Mouse (Mus musculus) intestine, embryonic 15.5 days (tissue): Measurements from ENCODE around the gene Sox6. TPM values are rescaled to one million over a fixed set of nuclear protein-coding genes. Genes with fewer than 3 reads are reported as not detected.
A peak's percentile ranks its signal among the peaks of the same experiment; 100 is the strongest.

ENCODE experiments used
- ATAC-seq: fragments of 200-750 bp; cut with Nextera tagmentation; 2 replicates; pipeline ENCODE4 v1.8.0; 2017; ENCODE audit warnings: moderate TSS enrichment, moderate library complexity
- H3K27ac ChIP-seq: fragments of 300-500 bp; sonication (generic); 2 replicates; pipeline ENCODE4 v1.5.1; 2015; ENCODE audit warnings: mild to moderate bottlenecking, inconsistent platforms
- H3K27me3 ChIP-seq: fragments of 300-500 bp; sonication (generic); replicated peaks from 2 replicates; pipeline ENCODE4 v1.6.1; 2015; ENCODE audit warnings: inconsistent platforms
- H3K36me3 ChIP-seq: fragments of 300-500 bp; sonication (generic); 2 replicates; pipeline ENCODE4 v1.6.1; 2015; ENCODE audit warnings: inconsistent platforms
- H3K4me1 ChIP-seq: fragments of 300-500 bp; sonication (generic); replicated peaks from 2 replicates; pipeline ENCODE4 v1.6.1; 2015; ENCODE audit warnings: inconsistent platforms
- H3K4me2 ChIP-seq: fragments of 300-500 bp; sonication (generic); replicated peaks from 2 replicates; pipeline ENCODE4 v1.6.1; 2015; ENCODE audit warnings: mild to moderate bottlenecking, inconsistent platforms
- H3K4me3 ChIP-seq: fragments of 300-500 bp; sonication (generic); replicated peaks from 2 replicates; pipeline ENCODE4 v1.5.1; 2015; ENCODE audit warnings: inconsistent platforms
- H3K9ac ChIP-seq: fragments of 300-500 bp; sonication (generic); 2 replicates; pipeline ENCODE4 v1.6.1; 2015; ENCODE audit warnings: inconsistent platforms
- H3K9me3 ChIP-seq: fragments of 300-500 bp; sonication (generic); 2 replicates; pipeline ENCODE4 v1.6.1; 2016; ENCODE audit warnings: inconsistent platforms
- WGBS: fragments of 180-500 bp; shearing (Covaris S2); methylation state at CpG from one replicate; pipeline ENCODE4 v1.1.7; 2015; 5-methylcytosine and 5-hydroxymethylcytosine counted together
- polyA plus RNA-seq: library from polyadenylated mRNA; unstranded; fragments of >200 nt; fragmentation: Nextera tagmentation; extraction: Ambion mirVana; gene quantifications from 2 replicates; pipeline ENCODE4 v1.2.1, GENCODE M21; 2015

The Sox6 gene
- polyA plus RNA-seq, 1 experiment from 2014 or later: 36.1 TPM

DNA sequence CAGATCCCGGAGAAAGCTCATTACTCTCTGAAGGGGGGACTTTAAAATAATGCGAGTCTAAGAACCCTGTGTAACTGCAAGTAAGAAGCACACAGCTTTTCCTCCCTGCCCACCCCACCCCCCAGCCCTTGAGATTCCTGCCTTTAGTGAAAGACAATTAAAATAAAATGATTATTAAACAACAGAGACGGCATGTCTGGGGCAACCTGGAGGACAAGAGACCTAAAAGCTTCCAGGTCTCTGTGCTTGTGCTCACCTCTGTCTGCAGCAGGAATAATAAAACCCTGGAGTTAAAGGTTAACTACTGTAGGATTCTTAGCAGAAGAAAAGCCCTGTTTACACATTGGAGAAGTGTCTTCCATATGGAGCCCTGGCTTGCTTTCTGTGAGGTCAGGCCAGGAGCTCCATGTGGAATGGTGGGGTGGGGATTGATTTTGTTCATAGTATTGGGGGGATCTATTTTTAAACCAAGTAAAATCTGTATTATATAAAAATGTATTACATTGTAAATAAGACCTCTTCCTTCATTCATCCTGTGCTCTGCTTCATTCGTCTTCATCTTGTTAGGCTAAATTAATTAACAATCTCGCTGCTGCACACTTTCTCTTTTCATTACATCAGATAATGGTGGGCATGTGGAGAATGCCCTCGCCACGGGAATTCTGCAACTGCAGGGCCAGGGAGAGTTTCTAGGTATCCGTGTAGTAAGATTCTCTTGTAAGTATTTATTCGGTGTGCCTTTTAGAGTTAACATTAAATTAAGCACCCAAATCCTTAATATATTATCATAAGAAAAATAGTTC lies 171.7 kb downstream of the Sox6 start:
- no peaks in the 10 kb centered on the region for H3K9me3 ChIP-seq
- peaks cover 8% of the 10 kb centered on the region for H3K4me1 ChIP-seq
- ATAC-seq: peak; percentile 76
- H3K4me2 ChIP-seq: peak overlapping the region; percentile 41
- H3K27ac ChIP-seq: peak overlapping the region; percentile 74
- no peak overlapping the region for H3K4me3 ChIP-seq
- no peak overlapping the region for H3K9ac ChIP-seq
- H3K27me3 ChIP-seq: no peaks in the 10 kb centered on the region
- 28% methylated on average over 9 of the region's 9 CpGs for WGBS
- H3K36me3 ChIP-seq: no peaks in the 10 kb centered on the region

DNA sequence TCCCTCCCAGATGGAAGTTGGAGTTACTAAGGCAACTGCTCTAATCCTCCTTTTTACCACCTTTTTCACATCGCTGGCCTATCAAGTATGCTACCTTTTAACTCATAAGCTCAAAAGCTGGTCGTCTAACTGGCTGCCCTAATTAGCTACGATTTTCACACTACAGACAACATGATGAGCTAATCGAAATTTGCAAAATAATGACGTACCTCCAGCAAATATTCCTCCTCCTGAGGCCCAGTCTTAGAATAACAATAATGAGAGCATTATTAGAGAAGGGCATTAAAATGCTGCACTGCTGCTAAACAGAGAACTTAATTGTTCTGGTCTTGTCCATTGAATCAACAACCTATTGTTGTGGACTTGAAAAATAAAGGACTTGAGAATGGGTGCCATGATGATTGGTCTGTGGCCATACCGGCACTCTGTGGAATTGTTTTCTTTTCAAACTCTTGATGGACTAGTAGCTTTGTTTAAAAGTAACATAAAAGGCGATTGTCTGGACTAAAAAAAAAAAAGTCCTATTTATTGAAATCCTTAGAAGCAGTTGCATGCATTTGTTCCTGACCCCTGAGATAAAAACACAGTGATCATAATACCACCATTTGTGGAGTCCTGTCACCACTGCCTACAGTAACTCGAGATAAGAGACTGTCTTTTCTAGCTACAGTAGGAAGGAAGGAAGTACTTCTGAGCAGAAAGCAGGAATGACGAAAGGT lies 172.5 kb downstream of the Sox6 start:
- Histone ChIP-seq H3K9me3 (no peaks in the 10 kb centered on the region), H3K9ac (no peak overlapping the region), H3K27ac (peak overlapping the region; percentile 74), H3K36me3 (no peaks in the 10 kb centered on the region), H3K4me3 (no peak overlapping the region), H3K27me3 (no peaks in the 10 kb centered on the region), H3K4me1 (peaks cover 8% of the 10 kb centered on the region), H3K4me2 (peak overlapping the region; percentile 41)
- WGBS: 39% methylated on average over 9 of the region's 9 CpGs
- peak; percentile 63 for ATAC-seq

DNA sequence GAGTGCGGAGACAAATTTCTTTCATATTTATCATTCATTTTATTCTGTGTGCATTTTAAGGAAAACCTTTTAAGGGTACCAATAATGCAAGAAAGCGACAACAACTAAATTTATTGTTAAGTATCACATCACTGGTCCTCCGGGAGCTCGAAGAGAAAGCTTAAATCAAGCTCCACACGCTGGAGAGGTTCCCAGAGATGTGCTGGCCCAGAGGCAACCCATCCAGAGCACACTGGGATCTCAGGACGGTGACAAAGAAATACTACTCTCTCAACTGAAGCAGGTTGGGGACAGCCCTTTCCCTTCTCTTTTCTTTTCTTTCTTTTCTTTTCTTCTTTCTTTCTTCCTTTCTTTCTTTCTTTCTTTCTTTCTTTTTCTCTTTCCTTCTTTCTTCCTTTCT lies 173.4 kb downstream of the Sox6 start:
- no peak overlapping the region for H3K27ac ChIP-seq
- H3K4me3 ChIP-seq: no peak overlapping the region
- H3K9ac ChIP-seq: no peak overlapping the region
- ATAC-seq: no peak
- peaks cover 10% of the 10 kb centered on the region for H3K4me1 ChIP-seq
- H3K36me3 ChIP-seq: no peaks in the 10 kb centered on the region
- WGBS: 66% methylated on average over 6 of the region's 6 CpGs
- no peak overlapping the region for H3K4me2 ChIP-seq
- H3K27me3 ChIP-seq: no peaks in the 10 kb centered on the region
- no peaks in the 10 kb centered on the region for H3K9me3 ChIP-seq

DNA sequence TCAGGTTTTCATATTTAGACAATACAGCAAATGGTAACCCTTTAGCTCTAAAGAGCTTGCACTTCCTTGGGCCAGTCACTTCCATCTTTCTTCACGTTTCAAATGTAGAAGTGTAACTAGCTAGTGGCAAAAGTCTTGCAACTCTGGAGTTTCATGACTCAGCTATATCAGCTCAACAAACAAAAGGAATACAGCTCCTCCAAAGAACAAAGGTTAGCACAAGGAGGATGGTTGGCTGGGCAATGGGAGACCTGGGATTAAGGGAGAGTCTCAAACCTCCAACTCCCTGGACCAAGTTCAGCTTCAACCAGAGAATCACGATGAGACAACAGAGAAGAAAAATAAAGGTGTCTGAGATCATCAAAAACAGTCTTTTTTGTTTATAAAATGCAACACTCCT lies 174.2 kb downstream of the Sox6 start:
- WGBS: 35% methylated on average over 2 of the region's 2 CpGs
- H3K27ac ChIP-seq: no peak overlapping the region
- peak; percentile 53 for ATAC-seq

DNA sequence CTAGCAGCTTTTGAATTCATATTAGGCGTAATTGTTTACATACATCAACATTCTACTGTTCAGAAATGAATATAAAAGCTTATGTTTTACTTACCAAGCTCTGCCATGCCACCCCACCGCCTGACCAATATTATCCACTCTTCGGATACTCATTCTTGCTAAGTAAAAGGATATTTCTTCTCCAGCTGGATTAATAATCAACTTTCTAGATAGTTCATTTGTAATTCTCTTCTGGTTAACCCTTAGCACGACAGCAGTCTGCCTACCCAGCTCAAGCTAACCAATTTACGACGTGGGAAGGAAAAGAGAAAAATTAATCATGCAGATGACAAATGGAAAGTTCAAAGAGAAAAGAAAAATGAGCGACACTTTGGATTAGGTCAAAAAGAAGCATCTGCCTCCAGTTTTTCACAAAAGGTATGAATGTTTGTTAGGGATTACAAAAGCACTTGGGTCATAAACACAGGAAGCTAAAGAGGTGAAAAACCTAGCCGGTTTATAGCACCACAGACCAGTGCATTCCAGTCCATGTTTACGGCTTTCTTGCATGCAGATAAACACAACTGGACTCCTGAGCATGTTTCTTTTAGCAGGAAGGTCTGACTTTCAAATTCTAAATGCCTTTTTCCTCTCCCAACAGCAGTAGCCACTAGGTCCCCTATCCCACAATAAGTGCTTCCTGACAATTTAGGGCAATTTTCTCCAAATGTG lies 178.8 kb downstream of the Sox6 start:
- no peak overlapping the region for H3K27ac ChIP-seq
- ATAC-seq: peak; percentile 86

More for the DNA sequence above, 174.2 kb downstream of the Sox6 start:
- Histone ChIP-seq H3K36me3 (no peaks in the 10 kb centered on the region), H3K4me2 (no peak overlapping the region), H3K4me3 (no peak overlapping the region), H3K9ac (no peak overlapping the region), H3K9me3 (no peaks in the 10 kb centered on the region), H3K27me3 (no peaks in the 10 kb centered on the region), H3K4me1 (peaks cover 12% of the 10 kb centered on the region)

DNA sequence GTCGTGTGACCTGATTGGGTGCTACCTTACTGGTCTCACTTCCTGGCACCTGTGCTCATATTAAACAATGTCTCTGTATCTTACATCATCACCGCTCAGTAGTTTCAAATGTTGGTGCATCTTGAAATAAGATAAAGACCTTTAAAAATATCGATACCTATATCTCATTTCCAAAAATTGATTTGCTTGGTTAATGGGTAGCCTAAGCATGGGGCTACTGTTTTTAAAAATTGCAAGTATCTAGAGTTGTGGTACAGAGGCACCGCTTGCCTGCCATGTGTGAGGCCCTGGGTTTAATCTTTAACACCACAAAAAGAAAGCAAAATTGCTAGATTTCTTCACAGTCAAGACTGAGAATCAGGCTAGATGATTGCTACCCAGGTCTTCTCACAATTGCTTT lies 187.5 kb downstream of the Sox6 start:
- Histone ChIP-seq H3K4me1 (no peaks in the 10 kb centered on the region), H3K36me3 (no peaks in the 10 kb centered on the region), H3K9me3 (no peaks in the 10 kb centered on the region), H3K4me3 (no peak overlapping the region), H3K27ac (no peak overlapping the region), H3K27me3 (no peaks in the 10 kb centered on the region), H3K9ac (no peak overlapping the region), H3K4me2 (no peak overlapping the region)
- no peak for ATAC-seq
- WGBS: 87% methylated on average over 4 of the region's 4 CpGs

More for the DNA sequence above, 178.8 kb downstream of the Sox6 start:
- H3K9me3 ChIP-seq: no peaks in the 10 kb centered on the region
- H3K4me1 ChIP-seq: peaks cover 4% of the 10 kb centered on the region; the same call in 1 of the 2 replicates
- no peaks in the 10 kb centered on the region for H3K27me3 ChIP-seq
- H3K4me3 ChIP-seq: peak overlapping the region; percentile 21
- 0 out of 2 replicates have a peak overlapping the region, but pooled peaks have one; percentile 26 for H3K4me2 ChIP-seq
- WGBS: 26% methylated on average over 9 of the region's 9 CpGs
- no peak overlapping the region for H3K9ac ChIP-seq
- no peaks in the 10 kb centered on the region for H3K36me3 ChIP-seq

DNA sequence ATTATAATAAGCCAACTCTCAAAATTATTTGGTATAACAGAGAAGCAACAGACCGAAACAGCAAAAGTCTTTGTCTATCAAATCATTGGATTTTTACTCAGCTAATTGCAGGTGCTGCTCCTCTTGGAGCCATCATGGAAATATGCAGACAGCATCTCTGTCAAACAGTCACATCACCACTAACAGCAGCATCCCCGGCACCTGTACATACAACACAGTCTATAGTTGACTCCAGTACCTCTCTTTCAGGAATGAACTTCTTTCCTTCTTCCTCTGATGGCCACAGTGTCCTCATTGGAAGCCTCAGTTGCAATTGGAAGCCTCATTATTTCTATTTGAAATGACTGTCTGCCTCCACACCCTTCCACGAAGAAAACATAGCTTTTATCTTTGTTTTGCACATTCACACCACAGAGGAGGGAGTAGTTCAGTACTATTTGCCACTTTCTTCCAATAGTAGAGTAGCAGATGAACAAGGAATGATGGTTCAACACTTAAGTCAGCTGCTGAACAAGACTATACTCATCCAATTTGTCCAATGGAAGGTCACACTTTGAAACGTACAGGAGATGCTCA lies 192.7 kb downstream of the Sox6 start:
- Histone ChIP-seq H3K4me3 (no peak overlapping the region), H3K27ac (no peak overlapping the region), H3K27me3 (no peaks in the 10 kb centered on the region), H3K4me1 (no peaks in the 10 kb centered on the region), H3K4me2 (no peak overlapping the region), H3K9me3 (no peaks in the 10 kb centered on the region), H3K36me3 (no peaks in the 10 kb centered on the region), H3K9ac (no peak overlapping the region)
- no peak for ATAC-seq
- 84% methylated on average over 4 of the region's 4 CpGs for WGBS

DNA sequence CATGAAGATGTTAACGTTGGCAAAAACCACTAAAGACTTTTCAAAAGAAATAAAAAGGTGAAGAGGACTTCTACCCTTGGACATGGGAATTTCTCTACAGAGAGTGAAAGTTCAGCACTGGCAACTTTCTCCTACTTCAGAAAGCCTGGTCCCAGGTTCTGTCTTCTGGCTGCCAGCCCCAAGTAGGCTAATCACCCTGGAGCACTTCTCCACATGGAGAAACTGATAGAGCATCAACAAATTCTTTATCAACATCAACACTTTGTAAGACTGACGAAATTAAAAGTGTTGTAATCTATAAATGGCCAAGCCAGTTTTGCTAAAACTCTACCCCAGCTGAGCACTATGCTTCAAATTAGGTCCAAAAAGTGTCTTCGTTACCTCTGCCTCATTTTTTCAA lies 193.7 kb downstream of the Sox6 start:
- no peak overlapping the region for H3K4me2 ChIP-seq

DNA sequence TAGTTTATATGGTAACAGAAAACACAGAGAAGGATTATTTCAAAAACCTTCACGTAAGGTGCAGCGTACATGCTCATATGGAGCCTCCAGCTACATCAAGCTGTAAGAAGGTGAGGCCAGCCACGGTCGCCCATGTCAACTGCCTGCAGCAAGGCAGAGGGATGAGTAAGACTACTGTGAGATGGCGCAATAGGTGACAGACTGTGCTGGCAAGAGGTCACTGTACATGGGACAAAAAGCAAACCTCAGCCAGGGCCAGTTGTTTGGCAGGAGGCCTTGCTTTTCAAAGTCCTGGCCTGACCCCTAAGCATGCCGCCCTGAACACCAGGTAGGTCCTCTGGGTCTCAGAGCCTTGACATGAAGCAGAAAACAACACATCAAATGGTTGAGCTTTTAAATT lies 194.2 kb downstream of the Sox6 start:
- Histone ChIP-seq H3K9ac (no peak overlapping the region), H3K27ac (no peak overlapping the region), H3K36me3 (no peaks in the 10 kb centered on the region), H3K27me3 (no peaks in the 10 kb centered on the region), H3K4me3 (no peak overlapping the region), H3K4me1 (no peaks in the 10 kb centered on the region), H3K9me3 (no peaks in the 10 kb centered on the region), H3K4me2 (no peak overlapping the region)
- peak; percentile 75; the same call in 1 of the 2 replicates for ATAC-seq
- 88% methylated on average over 6 of the region's 6 CpGs for WGBS

More for the DNA sequence above, 193.7 kb downstream of the Sox6 start:
- 84% methylated on average over 3 of the region's 3 CpGs for WGBS
- Histone ChIP-seq H3K27ac (no peak overlapping the region), H3K4me1 (no peaks in the 10 kb centered on the region), H3K27me3 (no peaks in the 10 kb centered on the region), H3K9ac (no peak overlapping the region), H3K9me3 (no peaks in the 10 kb centered on the region), H3K36me3 (no peaks in the 10 kb centered on the region), H3K4me3 (no peak overlapping the region)
- ATAC-seq: peak; percentile 61; the same call in 1 of the 2 replicates

DNA sequence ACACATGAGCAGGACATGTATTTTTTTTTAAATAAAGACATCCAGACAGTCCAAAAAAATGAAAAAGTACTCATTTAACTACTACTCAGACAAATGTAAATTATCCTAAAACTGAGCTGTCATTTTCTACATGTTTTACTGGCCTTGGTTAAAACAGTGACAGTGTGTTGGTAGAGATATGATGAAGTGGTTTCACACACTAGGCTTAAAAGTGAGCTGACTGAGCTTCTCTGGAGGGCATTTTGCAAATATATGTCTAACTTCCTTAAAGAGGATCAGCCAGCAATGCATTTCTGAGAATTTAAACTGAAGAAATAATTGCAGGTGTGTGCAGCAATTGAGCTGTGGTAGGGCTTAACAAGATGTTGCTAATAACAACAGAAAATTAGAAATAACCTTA lies 196.3 kb downstream of the Sox6 start:
- Histone ChIP-seq H3K4me2 (no peak overlapping the region), H3K36me3 (no peaks in the 10 kb centered on the region), H3K4me3 (no peak overlapping the region), H3K27me3 (no peaks in the 10 kb centered on the region), H3K9me3 (no peaks in the 10 kb centered on the region), H3K9ac (no peak overlapping the region), H3K27ac (no peak overlapping the region), H3K4me1 (no peaks in the 10 kb centered on the region)
- ATAC-seq: no peak

DNA sequence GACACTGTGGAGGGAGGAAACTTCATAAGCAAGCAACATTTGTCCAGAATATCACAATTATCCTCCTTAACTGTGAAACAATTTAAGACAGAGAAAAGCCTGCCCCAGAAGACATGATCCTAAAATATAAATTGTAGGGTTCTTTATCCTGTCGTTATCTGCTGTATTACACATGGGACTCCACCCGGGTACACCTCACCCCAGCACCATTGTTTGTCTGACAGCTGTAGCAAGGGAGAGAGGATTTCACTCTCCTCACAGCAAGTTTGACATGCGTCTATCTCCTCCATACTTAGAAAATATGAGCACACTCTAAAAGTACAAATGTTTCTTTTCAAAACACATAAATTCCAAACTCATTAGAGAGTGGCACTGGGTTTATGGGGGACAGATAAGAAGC lies 198.0 kb downstream of the Sox6 start:
- Histone ChIP-seq H3K27ac (no peak overlapping the region), H3K4me1 (no peaks in the 10 kb centered on the region), H3K4me3 (no peak overlapping the region), H3K4me2 (no peak overlapping the region), H3K9ac (no peak overlapping the region), H3K9me3 (no peaks in the 10 kb centered on the region), H3K27me3 (no peaks in the 10 kb centered on the region), H3K36me3 (no peaks in the 10 kb centered on the region)
- WGBS: 58% methylated on average over 3 of the region's 3 CpGs
- ATAC-seq: no peak

DNA sequence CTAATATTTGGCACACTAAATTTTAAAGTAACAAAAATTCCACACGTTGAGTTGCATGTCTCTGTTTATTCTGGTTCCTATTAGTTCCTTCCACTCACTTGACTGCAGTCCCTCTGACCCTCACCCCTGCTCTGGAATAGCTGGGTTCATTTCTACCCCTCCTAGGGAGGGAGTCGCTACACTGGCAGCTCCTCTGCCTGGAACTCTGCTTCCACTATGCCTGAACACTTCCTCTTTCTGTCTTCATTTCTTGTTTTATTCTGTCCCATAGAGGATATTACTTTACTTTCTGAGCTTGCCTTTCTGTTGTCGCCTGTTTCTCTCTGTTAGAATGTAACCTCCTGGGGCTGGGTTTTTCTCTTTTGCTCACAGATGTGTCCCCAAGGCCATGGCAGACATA lies 203.6 kb downstream of the Sox6 start:
- no peaks in the 10 kb centered on the region for H3K9me3 ChIP-seq
- no peak for ATAC-seq
- no peak overlapping the region for H3K4me3 ChIP-seq
- H3K9ac ChIP-seq: no peak overlapping the region
- 85% methylated on average over 3 of the region's 3 CpGs for WGBS
- peaks cover 10% of the 10 kb centered on the region for H3K4me1 ChIP-seq
- no peaks in the 10 kb centered on the region for H3K27me3 ChIP-seq
- no peaks in the 10 kb centered on the region for H3K36me3 ChIP-seq
- no peak overlapping the region for H3K27ac ChIP-seq
- no peak overlapping the region for H3K4me2 ChIP-seq
